Mouse (Mus musculus): Measurements from ENCODE around the gene Degs1. TPM values are rescaled to one million over a fixed set of nuclear protein-coding genes. Genes with fewer than 3 reads are reported as not detected.
A peak's percentile ranks its signal among the peaks of the same experiment; 100 is the strongest.

Gene Degs1
- polyA plus RNA-seq (2014; fragmentation: Nextera tagmentation; extraction: Ambion mirVana): 72.1 and 73.3 TPM in 2 replicates

DNA sequence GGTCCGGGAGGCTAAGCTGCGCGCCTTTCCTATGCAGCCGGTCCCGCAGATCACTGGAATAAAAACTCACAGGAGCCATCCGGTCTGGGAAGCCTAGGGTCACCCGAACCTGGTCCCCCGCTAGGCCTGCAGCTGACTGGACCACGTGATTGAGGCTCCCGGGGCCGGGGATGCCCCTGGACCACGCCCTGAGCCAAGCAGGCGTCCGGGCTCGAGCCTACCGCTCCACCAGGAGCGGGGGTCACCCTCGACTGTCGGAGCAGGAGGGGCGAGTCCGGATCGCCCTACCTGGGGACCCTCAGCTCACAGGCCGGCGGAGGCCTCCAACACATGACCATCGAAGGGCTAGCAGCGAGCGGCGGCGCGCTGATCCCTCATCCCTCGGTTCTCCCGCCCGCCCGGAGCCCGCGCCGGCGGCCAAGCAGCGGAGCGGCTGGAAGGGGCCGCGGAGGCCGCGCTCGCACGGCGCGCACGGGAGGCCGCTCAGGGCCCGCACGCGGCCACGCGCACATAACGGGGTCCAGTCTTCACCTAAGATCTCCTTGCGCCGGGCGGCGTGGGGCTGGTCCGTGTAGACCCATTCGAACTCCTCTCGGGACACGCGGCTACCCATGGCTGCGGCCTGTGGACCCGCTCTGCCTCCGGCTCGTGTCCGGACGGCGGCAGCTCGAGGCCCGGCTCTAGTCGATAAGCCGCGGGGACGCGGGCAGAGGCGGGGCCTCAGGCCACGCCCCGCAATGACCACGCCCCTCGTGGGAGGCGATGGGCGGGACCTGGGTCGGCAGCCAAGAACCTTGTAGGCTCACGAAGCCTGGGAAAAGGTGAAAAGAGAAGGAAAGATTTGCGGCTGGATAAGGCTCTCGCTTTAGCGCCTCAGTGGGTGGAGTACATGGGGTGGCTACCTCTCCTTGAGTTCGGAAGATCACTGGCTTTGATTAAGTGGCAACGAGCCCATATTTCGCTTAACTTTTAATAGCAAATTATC lies at the start of gene Degs1:
TSS of gene Degs1 (minus strand) at position 714 of the 985 bp plus-strand sequence.
- Histone ChIP-seq H3K4me3 (ENCODE audit: low read depth, low read length) (peak within 1 kb of the TSS; percentile 75), H3K27ac (ENCODE audit: low read depth, low read length) (peak within 1 kb of the TSS; percentile 63; the same call in 1 of the 2 replicates), H3K9ac (ENCODE audit: low read length) (peak within 1 kb of the TSS; percentile 88), H3K36me3 (ENCODE audit: control insufficient read depth, insufficient read depth, low read length) (peaks cover 19% of the 10 kb centered on the region), H3K9me3 (replicated peaks; ENCODE audit: control insufficient read depth, low read length) (no peaks in the 10 kb centered on the region), H3K4me1 (ENCODE audit: control insufficient read depth, insufficient read depth, low read length) (peaks cover 15% of the 10 kb centered on the region), H3K4me2 (ENCODE audit: low read length) (peak within 1 kb of the TSS; percentile 82), H3K27me3 (replicated peaks; ENCODE audit: control insufficient read depth, insufficient read depth, low read length) (0 out of 2 replicates have a peak, but pooled peaks cover 4% of the 10 kb centered on the region)
- peak; percentile 94 for ATAC-seq
- WGBS: under 1% methylated on average over 90 of the region's 94 CpGs
- peak; percentile 92 for DNase-seq (ENCODE audit: low spot score)

GRCm38 (mm10) chr1:182325919-182326318 lies 43.3 kb upstream of the Degs1 start:
- H3K4me3 ChIP-seq (ENCODE audit: low read depth, low read length): no peak overlapping the region
- no peaks in the 10 kb centered on the region for H3K4me1 ChIP-seq (ENCODE audit: control insufficient read depth, insufficient read depth, low read length)
- H3K27me3 ChIP-seq (replicated peaks; ENCODE audit: control insufficient read depth, insufficient read depth, low read length): no peaks in the 10 kb centered on the region
- no peaks in the 10 kb centered on the region for H3K9me3 ChIP-seq (replicated peaks; ENCODE audit: control insufficient read depth, low read length)
- ATAC-seq (no peak), DNase-seq (ENCODE audit: low spot score) (no peak)
- H3K36me3 ChIP-seq (ENCODE audit: control insufficient read depth, insufficient read depth, low read length): peaks cover 79% of the 10 kb centered on the region
- no peak overlapping the region for H3K9ac ChIP-seq (ENCODE audit: low read length)
- 94% methylated on average over 1 of the region's 1 CpGs for WGBS
- H3K27ac ChIP-seq (ENCODE audit: low read depth, low read length): no peak overlapping the region
- no peak overlapping the region for H3K4me2 ChIP-seq (ENCODE audit: low read length)

GRCm38 (mm10) chr1:182324552-182324951 lies 41.9 kb upstream of the Degs1 start:
- DNase-seq (ENCODE audit: low spot score) (no peak), ATAC-seq (no peak)
- Histone ChIP-seq H3K9me3 (replicated peaks; ENCODE audit: control insufficient read depth, low read length) (no peaks in the 10 kb centered on the region), H3K27me3 (replicated peaks; ENCODE audit: control insufficient read depth, insufficient read depth, low read length) (no peaks in the 10 kb centered on the region), H3K36me3 (ENCODE audit: control insufficient read depth, insufficient read depth, low read length) (peaks cover 86% of the 10 kb centered on the region), H3K4me1 (ENCODE audit: control insufficient read depth, insufficient read depth, low read length) (no peaks in the 10 kb centered on the region), H3K9ac (ENCODE audit: low read length) (no peak overlapping the region), H3K4me3 (ENCODE audit: low read depth, low read length) (no peak overlapping the region), H3K27ac (ENCODE audit: low read depth, low read length) (no peak overlapping the region), H3K4me2 (ENCODE audit: low read length) (no peak overlapping the region)
- 97% methylated on average over 7 of the region's 7 CpGs for WGBS

GRCm38 (mm10) chr1:182323139-182323538 lies 40.5 kb upstream of the Degs1 start:
- no peak for DNase-seq (ENCODE audit: low spot score)

GRCm38 (mm10) chr1:182314201-182314600 lies 31.6 kb upstream of the Degs1 start:
- 97% methylated on average over 5 of the region's 5 CpGs for WGBS
- H3K4me2 ChIP-seq (ENCODE audit: low read length): no peak overlapping the region
- H3K4me1 ChIP-seq (ENCODE audit: control insufficient read depth, insufficient read depth, low read length): no peaks in the 10 kb centered on the region
- no peak overlapping the region for H3K9ac ChIP-seq (ENCODE audit: low read length)
- no peak for ATAC-seq
- no peak for DNase-seq (ENCODE audit: low spot score)
- no peak overlapping the region for H3K4me3 ChIP-seq (ENCODE audit: low read depth, low read length)
- no peaks in the 10 kb centered on the region for H3K27me3 ChIP-seq (replicated peaks; ENCODE audit: control insufficient read depth, insufficient read depth, low read length)
- H3K27ac ChIP-seq (ENCODE audit: low read depth, low read length): no peak overlapping the region
- H3K9me3 ChIP-seq (replicated peaks; ENCODE audit: control insufficient read depth, low read length): peaks cover 4% of the 10 kb centered on the region; the same call in 1 of the 2 replicates
- peaks cover 64% of the 10 kb centered on the region for H3K36me3 ChIP-seq (ENCODE audit: control insufficient read depth, insufficient read depth, low read length)

More at GRCm38 (mm10) chr1:182323139-182323538, 40.5 kb upstream of the Degs1 start:
- H3K4me2 ChIP-seq (ENCODE audit: low read length): no peak overlapping the region
- no peaks in the 10 kb centered on the region for H3K4me1 ChIP-seq (ENCODE audit: control insufficient read depth, insufficient read depth, low read length)
- ATAC-seq: no peak
- H3K36me3 ChIP-seq (ENCODE audit: control insufficient read depth, insufficient read depth, low read length): peaks cover 88% of the 10 kb centered on the region
- no peaks in the 10 kb centered on the region for H3K9me3 ChIP-seq (replicated peaks; ENCODE audit: control insufficient read depth, low read length)
- no peak overlapping the region for H3K4me3 ChIP-seq (ENCODE audit: low read depth, low read length)
- H3K27ac ChIP-seq (ENCODE audit: low read depth, low read length): no peak overlapping the region
- H3K9ac ChIP-seq (ENCODE audit: low read length): no peak overlapping the region
- no peaks in the 10 kb centered on the region for H3K27me3 ChIP-seq (replicated peaks; ENCODE audit: control insufficient read depth, insufficient read depth, low read length)
- 99% methylated on average over 3 of the region's 3 CpGs for WGBS

- no peaks in the 10 kb centered on the region for H3K27me3 ChIP-seq (replicated peaks; ENCODE audit: control insufficient read depth, insufficient read depth, low read length)
- peaks cover 4% of the 10 kb centered on the region; the same call in 1 of the 2 replicates for H3K9me3 ChIP-seq (replicated peaks; ENCODE audit: control insufficient read depth, low read length)
- H3K9ac ChIP-seq (ENCODE audit: low read length): no peak overlapping the region
- ATAC-seq: no peak
- no peak overlapping the region for H3K27ac ChIP-seq (ENCODE audit: low read depth, low read length)
- no peak overlapping the region for H3K4me3 ChIP-seq (ENCODE audit: low read depth, low read length)
- peaks cover 55% of the 10 kb centered on the region for H3K36me3 ChIP-seq (ENCODE audit: control insufficient read depth, insufficient read depth, low read length)
- no peak for DNase-seq (ENCODE audit: low spot score)
- H3K4me2 ChIP-seq (ENCODE audit: low read length): no peak overlapping the region
- H3K4me1 ChIP-seq (ENCODE audit: control insufficient read depth, insufficient read depth, low read length): no peaks in the 10 kb centered on the region
- WGBS: 92% methylated on average over 8 of the region's 8 CpGs
Measured at GRCm38 (mm10) chr1:182313181-182313580, 30.6 kb upstream of the Degs1 start.

DNA sequence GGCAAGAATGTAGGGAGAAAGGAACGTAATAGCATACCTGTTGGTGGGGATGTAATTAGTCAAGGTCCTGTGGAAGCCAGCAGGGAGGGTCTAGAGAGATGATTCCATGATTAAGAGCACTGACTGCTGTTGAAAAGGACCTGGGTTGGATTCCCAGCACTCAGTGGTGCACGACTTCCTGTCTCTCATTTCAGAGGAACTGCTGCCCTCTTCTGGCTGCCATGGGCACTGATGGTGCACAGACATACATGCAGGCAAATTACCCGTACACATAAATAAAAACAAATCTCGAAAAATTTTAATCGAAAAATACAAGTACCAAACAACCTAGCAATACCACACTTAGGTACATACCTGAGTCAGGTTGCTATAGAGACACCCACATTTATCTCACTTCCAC lies 28.8 kb upstream of the Degs1 start:
- ATAC-seq: no peak
- no peak overlapping the region for H3K4me3 ChIP-seq (ENCODE audit: low read depth, low read length)
- WGBS: 97% methylated on average over 5 of the region's 5 CpGs

GRCm38 (mm10) chr1:182310316-182310715 lies 27.7 kb upstream of the Degs1 start:
- H3K4me1 ChIP-seq (ENCODE audit: control insufficient read depth, insufficient read depth, low read length): no peaks in the 10 kb centered on the region
- H3K27ac ChIP-seq (ENCODE audit: low read depth, low read length): no peak overlapping the region
- H3K9me3 ChIP-seq (replicated peaks; ENCODE audit: control insufficient read depth, low read length): peaks cover 4% of the 10 kb centered on the region; the same call in 1 of the 2 replicates
- ATAC-seq (no peak), DNase-seq (ENCODE audit: low spot score) (no peak)
- no peak overlapping the region for H3K4me3 ChIP-seq (ENCODE audit: low read depth, low read length)
- peaks cover 28% of the 10 kb centered on the region for H3K36me3 ChIP-seq (ENCODE audit: control insufficient read depth, insufficient read depth, low read length)
- 85% methylated on average over 2 of the region's 2 CpGs for WGBS
- no peak overlapping the region for H3K4me2 ChIP-seq (ENCODE audit: low read length)
- no peak overlapping the region for H3K9ac ChIP-seq (ENCODE audit: low read length)
- H3K27me3 ChIP-seq (replicated peaks; ENCODE audit: control insufficient read depth, insufficient read depth, low read length): no peaks in the 10 kb centered on the region

More for the DNA sequence above, 28.8 kb upstream of the Degs1 start:
- no peak overlapping the region for H3K27ac ChIP-seq (ENCODE audit: low read depth, low read length)
- no peaks in the 10 kb centered on the region for H3K27me3 ChIP-seq (replicated peaks; ENCODE audit: control insufficient read depth, insufficient read depth, low read length)
- H3K9me3 ChIP-seq (replicated peaks; ENCODE audit: control insufficient read depth, low read length): peaks cover 4% of the 10 kb centered on the region; the same call in 1 of the 2 replicates
- H3K4me2 ChIP-seq (ENCODE audit: low read length): no peak overlapping the region
- H3K4me1 ChIP-seq (ENCODE audit: control insufficient read depth, insufficient read depth, low read length): no peaks in the 10 kb centered on the region
- H3K36me3 ChIP-seq (ENCODE audit: control insufficient read depth, insufficient read depth, low read length): peaks cover 39% of the 10 kb centered on the region
- no peak for DNase-seq (ENCODE audit: low spot score)
- H3K9ac ChIP-seq (ENCODE audit: low read length): no peak overlapping the region

- ATAC-seq (no peak), DNase-seq (ENCODE audit: low spot score) (no peak)
- Histone ChIP-seq H3K27ac (ENCODE audit: low read depth, low read length) (no peak overlapping the region), H3K27me3 (replicated peaks; ENCODE audit: control insufficient read depth, insufficient read depth, low read length) (no peaks in the 10 kb centered on the region), H3K4me3 (ENCODE audit: low read depth, low read length) (no peak overlapping the region), H3K4me1 (ENCODE audit: control insufficient read depth, insufficient read depth, low read length) (no peaks in the 10 kb centered on the region), H3K4me2 (ENCODE audit: low read length) (no peak overlapping the region), H3K9ac (ENCODE audit: low read length) (no peak overlapping the region), H3K36me3 (ENCODE audit: control insufficient read depth, insufficient read depth, low read length) (peaks cover 19% of the 10 kb centered on the region), H3K9me3 (replicated peaks; ENCODE audit: control insufficient read depth, low read length) (peaks cover 4% of the 10 kb centered on the region; the same call in 1 of the 2 replicates)
- 81% methylated on average over 5 of the region's 5 CpGs for WGBS
Measured at GRCm38 (mm10) chr1:182309403-182309802, 26.8 kb upstream of the Degs1 start.

All from forebrain, embryonic 14.5 days (tissue).